Mouse (Mus musculus): ENCODE data around the gene Ccl11.
A peak's percentile ranks its signal among the peaks of the same experiment; 100 is the strongest.

The Ccl11 gene

DNA sequence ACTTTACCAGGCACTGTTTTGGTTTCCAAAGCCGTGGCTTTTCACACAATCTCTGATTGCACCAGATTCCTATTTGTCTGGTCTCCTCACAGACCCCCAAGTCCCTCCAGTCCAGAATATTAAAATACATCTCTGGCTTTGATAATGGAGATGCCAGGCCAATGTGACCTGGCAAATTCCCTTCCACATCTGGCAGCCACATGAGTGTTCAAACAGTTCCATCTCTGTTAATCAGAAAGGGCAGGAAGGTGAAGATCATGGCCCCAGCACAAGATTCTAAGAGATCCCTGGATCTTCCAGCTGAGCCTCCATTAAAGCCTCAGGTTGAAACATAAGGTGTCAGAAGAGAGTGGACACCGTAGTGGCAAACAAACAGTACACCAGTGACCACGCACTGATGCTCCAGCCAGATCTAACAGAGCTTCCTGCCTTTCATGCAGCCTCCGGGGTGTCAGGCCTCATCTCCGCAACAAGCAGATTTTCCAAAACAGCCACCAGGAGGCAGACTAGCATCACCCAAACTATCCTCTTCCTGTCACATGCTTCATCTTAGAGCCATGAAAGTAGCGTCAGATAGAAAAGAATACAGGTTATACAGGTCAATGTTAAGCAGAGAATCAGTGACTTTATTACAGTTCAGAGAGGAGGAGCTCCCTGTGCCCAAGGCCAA, 9.7 kb upstream of the Ccl11 start:
- DNase-seq (ENCODE audit: extremely low spot score, low read depth, low spot score): peak; percentile 41

- DNase-seq (ENCODE audit: extremely low spot score, low read depth, low spot score): no peak
Measured at GRCm38 (mm10) chr11:82053849-82054248, 3.8 kb upstream of the Ccl11 start.

DNA sequence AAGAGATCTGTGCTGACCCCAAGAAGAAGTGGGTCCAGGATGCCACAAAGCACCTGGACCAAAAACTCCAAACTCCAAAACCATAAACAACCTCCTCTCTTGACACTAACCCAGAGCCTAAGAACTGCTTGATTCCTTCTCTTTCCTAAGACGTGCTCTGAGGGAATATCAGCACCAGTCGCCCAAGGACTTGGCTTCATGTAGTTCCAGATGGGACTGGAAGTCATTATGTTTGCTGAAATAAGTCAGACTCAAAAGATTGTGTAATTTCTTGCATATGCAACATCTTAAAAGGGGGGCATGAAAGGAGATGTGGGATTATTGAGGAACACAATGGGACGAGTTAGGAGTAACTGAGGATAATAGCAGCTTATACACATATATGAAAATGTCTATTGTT, 4.6 kb downstream of the Ccl11 start:
- DNase-seq (ENCODE audit: extremely low spot score, low read depth, low spot score): no peak

GRCm38 (mm10) chr11:82063454-82063853, 5.8 kb downstream of the Ccl11 start:
- DNase-seq (ENCODE audit: extremely low spot score, low read depth, low spot score): no peak

DNA sequence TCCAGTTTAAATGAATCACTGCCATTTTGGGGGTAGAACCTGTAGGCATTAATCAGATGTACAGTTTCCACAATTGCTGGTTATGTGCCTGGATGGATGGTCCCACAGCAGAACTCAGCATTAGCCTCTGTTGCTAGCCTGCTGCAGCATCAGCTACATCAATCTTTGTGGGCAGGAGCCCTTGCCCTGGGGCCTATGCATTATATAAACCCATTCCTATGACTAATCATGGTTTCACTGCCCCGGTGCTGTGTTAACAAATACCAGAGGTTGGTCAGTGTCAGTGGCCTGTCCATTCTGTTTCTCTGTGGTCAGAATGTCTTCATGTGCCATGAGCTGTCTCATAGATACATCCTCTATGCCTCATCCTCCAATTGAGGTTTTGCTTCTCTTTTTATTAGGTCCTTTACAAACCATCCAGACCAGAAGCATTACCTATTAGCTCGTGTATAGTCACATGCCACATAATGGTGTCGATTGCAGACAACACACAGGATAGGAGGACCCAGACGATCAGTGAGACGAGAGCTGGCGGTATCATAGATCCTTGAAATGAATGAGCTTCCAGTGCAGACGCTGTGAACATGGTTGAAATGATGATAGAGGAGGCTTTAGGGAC, 9.4 kb downstream of the Ccl11 start:
- no peak for DNase-seq (ENCODE audit: extremely low spot score, low read depth, low spot score)

DNA sequence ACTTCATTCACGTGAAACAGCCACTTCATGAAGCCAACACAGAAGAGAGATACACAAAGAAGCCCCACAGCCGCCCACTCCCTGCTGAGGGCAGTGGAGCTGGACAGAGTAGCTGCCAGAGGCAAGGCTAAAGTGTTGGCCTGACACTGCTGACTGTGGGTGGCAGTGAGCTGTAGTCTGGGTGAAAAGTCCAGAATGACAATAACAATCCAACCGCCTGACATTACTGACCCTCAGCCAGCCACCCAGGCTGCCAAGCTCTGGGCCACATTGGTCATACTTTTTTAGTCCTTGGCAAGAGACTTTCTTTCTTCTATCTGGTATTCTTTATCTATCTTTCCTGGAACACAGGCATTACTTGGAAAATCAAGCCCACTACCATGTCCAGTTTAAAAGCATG, 13.5 kb downstream of the Ccl11 start:
- DNase-seq (ENCODE audit: extremely low spot score, low read depth, low spot score): no peak

GRCm38 (mm10) chr11:82072374-82072773, 14.8 kb downstream of the Ccl11 start:
- DNase-seq (ENCODE audit: extremely low spot score, low read depth, low spot score): no peak

DNA sequence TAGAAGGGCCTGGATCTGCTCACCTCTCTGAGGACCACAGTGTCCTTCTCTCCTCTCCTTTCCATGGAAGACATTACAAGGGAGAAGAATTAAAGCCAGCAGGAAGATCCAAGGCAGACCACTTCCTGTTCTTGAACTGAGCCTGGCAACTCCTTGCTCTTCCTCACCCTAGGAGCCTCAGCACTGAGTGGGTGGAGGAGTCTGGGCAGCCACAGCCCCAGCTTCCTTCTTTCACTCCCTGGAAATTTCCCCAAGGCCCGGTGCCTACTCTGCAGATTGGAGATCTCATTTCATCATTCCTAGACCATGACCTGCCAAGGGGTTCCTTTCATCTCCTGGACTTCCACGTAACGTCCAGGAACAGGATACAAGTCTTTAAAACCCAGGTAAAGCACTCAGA, 15.4 kb downstream of the Ccl11 start:
- no peak for DNase-seq (ENCODE audit: extremely low spot score, low read depth, low spot score)

GRCm38 (mm10) chr11:82073686-82074085, 16.1 kb downstream of the Ccl11 start:
- DNase-seq (ENCODE audit: extremely low spot score, low read depth, low spot score): no peak

GRCm38 (mm10) chr11:82077031-82077430, 19.4 kb downstream of the Ccl11 start:
- no peak for DNase-seq (ENCODE audit: extremely low spot score, low read depth, low spot score)

DNA sequence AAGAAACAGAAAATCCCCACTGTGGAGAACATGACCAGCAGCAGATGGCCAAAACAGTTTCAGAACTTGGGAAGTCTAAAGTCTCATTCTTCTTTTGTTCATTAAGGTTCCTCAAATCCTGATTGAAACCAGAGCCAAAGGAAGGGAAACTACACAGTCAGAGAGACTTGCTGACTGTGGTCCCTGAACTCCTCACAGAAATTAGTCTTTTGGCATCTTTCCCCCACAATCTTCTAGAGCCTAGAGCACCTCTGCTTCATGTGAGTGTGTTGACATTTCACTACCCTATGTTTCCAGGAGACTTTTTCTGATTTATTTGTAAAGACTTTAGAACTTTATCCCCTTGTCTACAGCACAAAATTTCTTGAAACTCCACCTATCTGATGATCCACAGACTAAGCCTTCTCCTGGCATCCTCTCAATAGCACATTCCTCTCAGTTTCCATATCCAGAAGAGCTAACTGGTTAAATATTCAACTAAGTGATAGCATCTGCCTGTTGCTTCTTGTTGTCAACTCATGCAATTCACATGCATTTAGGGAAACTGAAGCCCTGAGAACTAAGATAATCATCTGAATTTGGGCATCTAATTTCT, 20.6 kb downstream of the Ccl11 start:
- DNase-seq (ENCODE audit: extremely low spot score, low read depth, low spot score): no peak

DNA sequence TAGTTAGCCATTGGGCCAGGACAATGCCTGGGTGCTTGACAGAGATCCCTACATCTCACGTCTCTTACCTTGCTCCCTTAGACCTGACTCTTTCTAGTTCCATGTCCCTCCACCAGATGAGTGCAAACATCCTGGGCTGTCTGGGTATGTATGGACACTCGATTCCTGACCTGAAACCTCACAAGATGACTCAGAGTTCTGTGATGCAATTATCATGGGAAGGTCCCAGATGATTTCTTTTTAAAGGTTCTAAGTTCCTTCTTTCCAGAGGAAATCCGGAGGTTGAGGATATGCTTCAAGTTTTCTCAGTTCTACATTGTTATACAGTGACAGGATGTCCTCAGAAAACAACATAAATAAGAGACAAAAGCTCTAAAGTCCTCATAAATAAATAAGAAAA, 23.2 kb downstream of the Ccl11 start:
- no peak for DNase-seq (ENCODE audit: extremely low spot score, low read depth, low spot score)

GRCm38 (mm10) chr11:82084360-82084759, 26.7 kb downstream of the Ccl11 start:
- DNase-seq (ENCODE audit: extremely low spot score, low read depth, low spot score): no peak

- DNase-seq (ENCODE audit: extremely low spot score, low read depth, low spot score): no peak
Measured at GRCm38 (mm10) chr11:82099511-82100323, 42.1 kb downstream of the Ccl11 start.

DNA sequence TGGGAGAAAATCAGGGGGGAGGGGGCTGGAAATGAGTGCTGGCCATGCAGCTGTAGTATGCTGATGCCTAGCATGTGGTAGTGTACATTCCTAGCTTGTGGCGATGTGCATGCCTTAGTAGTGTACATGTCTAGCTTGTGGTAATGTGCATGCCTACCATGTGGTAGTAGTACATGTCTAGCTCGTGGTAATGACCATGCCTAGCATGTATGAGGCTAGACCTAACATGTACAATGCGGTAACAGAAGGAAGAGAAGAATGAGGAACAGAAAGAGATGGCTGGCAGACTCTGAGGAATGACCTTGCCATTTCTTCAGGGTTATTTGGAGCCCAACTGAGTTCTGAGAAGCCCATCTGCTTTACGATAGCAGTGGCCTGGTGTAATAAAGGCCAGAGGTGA, 43.5 kb downstream of the Ccl11 start:
- no peak for DNase-seq (ENCODE audit: extremely low spot score, low read depth, low spot score)

DNA sequence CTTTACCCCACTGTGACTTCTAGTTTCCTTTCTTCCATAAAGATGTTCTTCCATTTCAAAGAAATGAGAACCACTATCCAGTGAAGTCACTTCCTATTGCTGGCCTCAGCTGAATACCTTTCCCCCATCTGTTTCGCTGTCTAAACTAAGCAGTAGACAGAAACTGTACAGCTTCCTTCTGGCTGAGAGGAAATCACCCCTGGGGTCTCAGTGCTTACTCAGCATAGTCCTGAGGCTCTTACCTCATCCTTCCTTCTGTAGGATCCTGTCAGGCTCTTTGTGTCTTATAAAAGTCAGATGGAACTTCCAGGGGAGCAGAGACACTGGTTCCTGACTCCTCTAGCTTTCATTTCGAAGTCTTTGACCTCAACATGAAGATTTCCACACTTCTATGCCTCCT, 43.9 kb downstream of the Ccl11 start, which contains the start of gene Ccl12:
Gene Ccl12 (plus strand): TSS at position 317 of the 400 bp plus-strand sequence.
- DNase-seq (ENCODE audit: extremely low spot score, low read depth, low spot score): no peak

DNA sequence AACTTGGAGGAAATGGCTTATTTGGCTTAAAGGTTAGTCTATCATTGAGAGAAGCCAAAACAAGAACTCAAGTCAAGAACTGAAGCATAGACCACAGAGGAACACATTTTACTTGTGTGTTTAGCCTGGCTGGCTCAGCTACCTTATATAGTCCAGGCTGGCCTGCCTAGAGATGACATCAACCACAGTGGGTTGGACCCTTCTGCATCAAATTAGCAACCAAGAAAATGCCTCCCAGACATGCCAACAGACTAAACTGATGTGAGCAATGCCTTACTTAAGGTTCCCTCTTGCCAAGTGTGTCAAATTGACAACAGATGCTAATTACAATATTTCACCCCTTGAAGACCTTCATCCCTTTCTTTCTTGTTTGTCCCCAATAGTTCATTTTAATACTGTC, 52.0 kb downstream of the Ccl11 start:
- DNase-seq (ENCODE audit: extremely low spot score, low read depth, low spot score): no peak

DNA sequence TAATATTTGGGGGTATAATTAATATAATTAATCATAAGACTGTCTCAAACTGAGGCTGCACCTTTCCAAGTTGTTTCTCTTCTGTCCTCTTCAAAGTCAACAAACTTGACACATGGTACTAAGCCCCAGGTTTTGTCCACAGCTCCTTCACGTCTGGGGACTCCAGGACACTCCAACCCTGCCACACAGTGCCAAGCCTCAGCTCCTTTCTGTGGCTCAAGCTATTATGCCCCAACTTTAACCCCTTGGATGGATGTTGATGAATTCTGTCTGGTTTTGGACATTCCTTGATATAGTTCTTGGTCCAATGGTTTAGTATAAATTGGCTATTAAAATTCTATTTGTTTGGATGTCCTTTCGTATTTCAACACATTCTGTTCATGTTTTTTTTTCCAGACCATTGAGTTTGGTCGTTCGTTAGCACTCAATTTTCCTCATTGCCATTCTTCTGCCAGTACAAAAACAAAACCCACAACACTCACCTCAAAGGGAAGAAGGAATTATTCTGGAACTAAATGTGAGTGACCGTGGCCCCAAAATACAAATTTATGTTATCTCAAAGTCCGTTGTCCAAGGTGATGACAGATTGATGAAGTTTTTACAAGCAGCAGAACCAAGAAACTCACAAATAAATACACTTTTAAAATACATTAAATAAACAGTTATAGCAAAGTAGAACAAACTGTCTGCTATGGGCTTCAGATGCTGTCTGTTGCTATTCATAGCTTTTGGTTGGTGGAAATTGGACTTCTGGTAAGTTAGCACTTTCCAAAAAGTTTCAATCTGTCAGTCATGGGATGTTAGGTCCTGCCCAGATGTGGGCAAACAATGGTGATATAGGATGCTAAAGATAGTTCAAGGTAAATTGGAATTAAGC, 53.0 kb downstream of the Ccl11 start:
- DNase-seq (ENCODE audit: extremely low spot score, low read depth, low spot score): no peak

Measured in hindlimb bud, embryonic 11.5 days (tissue).